Mouse (Mus musculus): ENCODE data around the gene Hspb8.
A peak's percentile ranks its signal among the peaks of the same experiment; 100 is the strongest.
"Not testable (repeated sequence)": the region's sequence is repeated elsewhere in the genome, so short reads cannot be mapped to it uniquely, and the experiment has no call there.

Gene Hspb8

DNA sequence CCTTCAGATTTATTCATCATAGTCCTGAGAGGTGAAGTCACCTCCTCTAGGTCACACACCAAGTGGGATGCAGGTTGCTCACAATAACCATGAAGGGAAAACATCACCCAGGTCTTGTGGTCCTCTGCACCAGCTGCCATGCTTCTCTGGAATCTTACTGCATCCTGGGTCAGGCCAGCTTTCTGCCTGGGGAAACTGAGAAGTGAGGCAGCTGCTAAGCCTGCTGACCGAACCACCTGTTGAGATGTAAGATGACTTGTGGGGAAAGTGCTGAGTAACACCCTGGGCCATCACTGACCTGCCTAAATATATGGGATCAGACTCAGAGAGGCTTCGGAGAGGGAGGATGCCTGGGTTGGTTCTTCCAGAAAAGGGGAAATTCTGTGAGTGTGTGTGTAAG is 4.0 kb upstream of the Hspb8 start:
- DNase-seq = no peak

DNA sequence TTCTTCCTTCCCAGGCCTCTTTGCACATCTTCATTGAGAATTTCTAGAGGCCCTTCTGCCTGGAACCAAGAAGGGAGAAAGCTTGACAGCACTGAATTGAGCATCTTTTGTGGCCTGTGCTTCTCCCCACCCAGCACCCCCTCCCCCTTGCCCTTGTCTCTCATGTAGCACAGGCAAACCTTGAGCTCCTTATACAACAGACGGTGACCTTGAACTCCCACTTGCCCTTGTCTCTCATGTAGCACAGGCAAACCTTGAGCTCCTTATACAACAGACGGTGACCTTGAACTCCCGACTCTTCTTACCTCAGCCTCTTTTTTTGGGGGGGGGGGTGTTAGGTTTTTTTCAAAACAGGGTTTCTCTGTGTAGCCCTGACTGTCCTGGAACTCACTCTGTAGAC is 3.0 kb upstream of the Hspb8 start:
- not testable (repeated sequence) for DNase-seq

DNA sequence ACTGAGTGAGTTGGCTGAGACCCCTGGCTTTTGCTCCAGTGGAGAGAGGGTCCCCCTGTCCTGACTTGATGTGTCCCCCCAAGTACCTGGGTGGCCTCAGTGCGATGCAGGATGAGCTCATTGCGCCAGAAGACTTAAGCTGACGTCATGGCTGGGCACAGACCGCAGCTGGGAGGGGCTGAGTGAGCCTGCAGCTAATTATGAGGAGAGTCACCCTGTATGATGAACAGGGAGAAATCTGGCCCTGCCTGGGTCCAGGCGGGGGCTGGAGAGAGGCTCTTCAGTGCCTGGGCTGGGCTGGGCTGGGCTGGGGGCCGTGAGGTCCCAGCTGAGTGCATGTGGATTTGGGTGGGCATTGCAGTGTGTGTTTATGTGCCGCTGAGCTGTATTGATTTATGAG is 2.6 kb upstream of the Hspb8 start:
- DNase-seq = no peak

DNA sequence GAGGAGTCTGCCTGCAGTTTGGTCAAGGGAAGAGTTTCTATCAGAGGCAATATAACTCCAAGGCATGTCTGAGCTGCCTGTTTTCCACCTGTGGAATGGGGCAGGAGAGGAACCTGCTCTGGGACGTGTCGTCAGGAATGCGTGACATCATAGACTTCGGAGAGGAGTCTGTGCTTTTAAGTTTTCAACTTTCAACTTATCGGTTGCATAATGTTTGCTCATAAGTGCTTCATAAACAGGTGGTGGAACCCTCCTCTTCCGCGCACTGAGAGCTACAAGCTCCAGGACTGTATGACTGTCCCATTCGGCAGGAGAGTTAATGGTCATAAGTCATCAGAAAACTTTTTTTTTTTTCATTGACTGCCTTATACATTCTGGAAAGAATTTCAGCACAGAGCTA is 1.1 kb upstream of the Hspb8 start:
- no peak for DNase-seq

DNA sequence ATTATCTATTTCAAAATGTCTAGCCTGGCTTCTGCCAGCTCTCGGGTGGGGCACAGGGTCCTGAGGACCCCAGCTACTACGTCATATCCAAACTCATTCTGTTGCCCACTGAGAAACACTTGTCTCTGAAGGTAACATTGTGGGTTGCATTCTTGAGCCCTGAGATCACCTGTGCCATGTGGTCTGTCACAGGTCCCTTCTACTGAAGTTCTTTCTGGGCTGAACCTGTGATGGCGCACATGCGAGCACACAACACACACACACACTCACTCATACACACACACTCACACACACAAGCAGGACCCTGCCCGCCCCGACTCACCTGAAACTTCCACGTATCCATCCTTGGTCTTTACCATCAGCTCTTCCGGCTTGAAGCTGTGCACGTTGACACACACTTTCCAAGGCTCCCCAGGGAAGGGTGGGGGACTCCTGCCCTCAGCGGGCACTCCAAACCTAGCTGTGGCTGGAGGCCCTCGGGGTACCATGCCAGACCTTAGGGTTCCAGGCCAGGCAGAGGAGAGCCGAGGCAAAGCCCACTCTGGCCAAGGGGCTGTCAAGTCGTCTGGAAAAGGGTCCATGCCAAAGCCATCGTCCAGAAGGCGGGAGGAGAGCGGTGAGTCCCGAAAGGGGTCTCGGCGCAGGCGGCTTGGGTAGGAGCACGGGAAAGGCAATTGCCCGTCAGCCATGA is 728 bp downstream of the Hspb8 start:
- no peak for DNase-seq

DNA sequence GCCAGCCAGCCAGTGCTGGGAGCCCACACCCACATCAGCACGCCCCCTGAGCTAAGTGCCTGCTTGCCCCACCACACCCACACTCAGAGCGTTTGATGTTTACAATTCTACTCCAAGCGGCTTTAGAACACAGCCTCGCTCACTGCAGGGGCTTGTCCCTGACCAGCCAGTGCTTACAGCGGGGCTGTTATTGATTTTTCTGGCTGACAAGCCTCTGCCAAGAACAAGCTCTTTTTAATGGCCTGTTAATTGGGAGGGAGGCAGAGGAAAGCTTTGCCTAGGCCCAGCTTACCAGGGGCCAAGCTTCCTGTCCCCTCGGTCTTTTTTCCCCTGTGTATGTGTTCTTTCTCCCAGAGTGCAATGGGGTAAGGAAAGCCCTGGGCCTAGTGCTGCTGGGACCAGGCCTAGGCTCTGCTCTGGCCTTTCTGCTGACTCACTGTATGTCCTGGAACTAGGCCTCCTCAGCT is 1.9 kb downstream of the Hspb8 start:
- DNase-seq = no peak

DNA sequence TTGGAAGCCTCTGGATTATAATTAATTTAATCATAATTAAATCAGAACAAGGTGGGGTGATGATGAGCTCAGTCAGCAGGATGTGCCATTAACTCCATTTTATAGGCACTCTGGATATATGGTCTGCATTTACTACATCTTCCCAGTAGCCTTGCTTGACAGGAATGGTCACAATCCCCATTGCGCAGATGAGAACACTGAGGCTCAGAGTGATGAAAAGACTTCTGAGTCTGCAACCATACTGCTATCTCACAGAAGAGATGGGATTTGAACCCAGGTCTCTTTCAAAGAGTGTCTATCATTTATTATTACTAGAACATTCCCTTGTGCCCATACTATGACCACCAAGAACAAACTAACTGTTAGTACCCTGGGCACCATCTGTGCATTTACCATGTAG is 2.5 kb downstream of the Hspb8 start:
- DNase-seq = no peak

DNA sequence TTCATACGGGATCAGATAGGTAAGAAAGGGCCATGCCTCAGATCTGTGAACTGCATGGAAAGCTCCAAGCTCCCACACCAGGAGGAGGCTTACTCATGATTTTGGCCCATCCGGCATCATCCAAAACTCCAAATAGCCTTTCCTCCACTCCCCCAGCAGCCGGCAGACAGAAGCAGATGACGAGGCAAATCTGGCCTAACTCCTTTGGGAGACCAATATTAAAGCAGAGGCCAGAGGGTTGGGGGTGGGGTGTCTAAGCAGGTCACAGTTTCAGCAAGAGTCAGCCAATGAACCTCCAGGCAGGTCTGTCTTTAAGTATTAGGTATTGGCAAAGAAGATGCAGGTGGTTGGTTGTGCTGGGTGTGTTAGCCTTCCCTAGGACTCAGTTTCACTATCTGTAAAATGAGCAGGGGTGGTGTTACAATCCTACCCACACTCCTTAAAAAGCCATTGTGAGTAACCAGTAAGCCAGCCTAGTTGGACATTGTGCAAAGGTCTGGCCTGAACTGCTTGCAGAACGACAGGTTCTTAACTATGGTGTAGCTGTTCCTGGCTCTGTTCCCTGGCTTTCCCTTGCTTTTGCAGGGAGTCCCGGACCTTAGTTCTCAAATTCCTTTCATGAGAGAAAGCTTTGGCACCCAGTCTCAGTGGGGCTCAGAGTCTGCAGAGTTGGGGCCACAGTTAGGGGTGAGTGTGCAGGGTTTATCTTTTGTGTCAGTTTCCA is 3.2 kb downstream of the Hspb8 start:
- DNase-seq = no peak

DNA sequence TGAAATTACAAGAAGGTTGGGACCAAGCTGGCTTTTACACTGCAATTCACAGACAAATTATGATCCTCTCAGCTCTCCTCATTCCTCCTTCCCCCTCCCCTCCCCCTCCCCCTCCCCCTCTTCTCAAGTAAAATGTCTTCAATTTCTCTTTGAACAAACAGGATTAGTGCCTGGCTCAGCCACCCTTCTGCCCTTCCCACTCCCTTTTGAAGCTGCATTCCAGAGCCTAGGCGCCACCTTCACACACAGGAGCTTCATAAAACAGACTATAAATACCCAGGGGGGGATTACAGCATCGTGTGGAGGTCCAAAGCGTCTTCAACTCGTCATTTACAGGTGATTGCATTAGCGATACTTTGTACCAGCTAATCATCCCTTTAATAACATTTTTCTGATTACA is 6.5 kb downstream of the Hspb8 start:
- no peak for DNase-seq

DNA sequence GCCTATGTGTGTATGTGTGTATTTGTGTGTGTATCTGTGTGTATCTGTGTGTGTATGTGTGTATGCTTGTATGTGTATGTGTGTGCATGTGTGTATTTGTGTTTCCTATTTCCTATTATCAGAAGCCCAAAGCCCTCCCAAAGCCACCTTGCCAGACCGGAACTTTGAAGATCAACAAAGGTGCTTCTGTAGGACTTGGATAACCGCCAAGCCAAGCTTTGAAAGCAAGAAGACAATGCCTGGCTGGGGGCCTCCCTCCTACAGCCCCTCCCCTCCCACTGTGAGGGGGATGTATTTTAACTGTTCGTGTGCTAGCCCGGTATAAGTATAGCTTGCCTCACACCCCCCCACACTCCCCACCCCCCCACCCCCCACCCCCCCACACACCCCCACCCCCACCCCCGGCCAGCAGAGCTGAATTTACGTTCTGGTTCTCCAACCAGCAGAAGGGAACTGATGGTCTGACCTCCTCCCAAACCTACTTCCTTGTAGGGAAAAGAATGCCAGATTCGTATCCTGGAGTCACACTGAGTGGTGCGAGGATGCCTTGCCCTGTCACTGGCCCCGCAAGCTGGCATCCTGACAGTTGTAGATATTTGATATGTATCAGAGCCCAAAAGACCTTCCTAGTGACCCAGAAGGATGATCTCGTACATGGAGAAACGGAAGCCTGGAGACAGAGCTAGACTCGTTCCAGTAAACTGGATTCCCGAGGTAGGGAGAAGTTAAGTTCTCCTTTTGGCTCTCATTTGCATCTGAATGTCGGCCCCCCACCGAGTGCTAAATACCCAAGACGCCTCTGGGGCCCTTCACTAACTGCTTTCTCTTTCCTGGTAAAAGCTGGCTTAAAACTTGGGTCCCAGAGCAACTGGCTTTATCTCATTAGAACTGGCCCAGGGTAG is 12.7 kb downstream of the Hspb8 start:
- DNase-seq = no peak

DNA sequence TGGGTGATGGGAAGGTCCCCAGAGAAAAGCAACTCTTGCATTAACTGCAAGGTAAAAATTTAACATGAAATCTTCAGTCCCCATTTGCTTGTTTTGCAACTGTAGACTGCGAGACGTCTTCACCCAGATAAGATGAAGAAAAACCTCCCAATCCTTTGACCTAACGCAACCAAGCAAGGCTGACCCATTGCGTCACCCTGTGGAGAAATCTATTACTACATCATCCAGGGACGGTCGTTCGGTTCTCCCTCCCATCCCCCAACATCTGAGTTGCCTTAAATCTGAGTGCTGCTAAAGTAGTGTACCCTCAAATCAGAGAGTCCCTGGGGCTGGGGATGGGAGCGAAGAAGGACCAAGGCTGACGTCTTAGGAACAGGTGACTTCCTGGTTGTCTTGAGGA is 13.7 kb downstream of the Hspb8 start:
- DNase-seq = no peak

DNA sequence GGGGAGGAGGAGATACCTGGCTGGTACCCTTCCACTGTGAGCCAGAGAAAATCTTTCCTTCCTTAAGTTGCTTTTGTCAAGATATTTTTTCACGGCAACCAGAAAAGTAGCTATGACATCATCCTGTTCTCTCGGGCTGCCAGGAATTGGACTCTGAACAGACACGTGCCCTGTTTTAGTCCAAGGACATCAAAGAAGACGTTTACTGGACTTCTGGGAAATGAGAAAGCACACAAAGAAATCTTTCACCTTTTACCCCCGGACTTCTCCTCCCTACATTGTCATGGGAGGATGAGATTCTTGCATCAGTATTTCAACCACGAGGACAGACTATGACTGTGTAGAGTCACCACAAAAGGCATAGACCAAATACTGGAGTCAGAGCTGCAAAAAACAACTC is 14.7 kb downstream of the Hspb8 start:
- no peak for DNase-seq

DNA sequence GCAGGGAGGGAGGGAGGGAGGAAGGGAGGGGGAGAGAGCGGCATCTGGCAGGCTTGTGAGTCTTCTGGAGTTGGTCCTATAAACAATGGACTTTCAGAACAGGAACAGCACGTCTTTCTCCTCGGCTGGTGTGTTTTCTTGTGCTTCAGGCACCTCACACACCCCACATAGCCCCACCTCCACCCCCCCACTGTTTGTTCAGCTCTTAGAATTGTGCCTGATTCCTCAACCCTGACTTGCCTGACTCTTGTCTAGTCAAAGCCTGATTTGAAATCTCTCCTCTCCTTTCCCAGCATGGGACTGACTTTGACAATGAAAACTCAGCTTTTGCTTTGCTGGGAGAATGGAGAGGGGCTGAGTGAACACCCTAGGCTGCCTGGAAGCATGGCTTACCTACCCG is 15.3 kb downstream of the Hspb8 start:
- DNase-seq = no peak

DNA sequence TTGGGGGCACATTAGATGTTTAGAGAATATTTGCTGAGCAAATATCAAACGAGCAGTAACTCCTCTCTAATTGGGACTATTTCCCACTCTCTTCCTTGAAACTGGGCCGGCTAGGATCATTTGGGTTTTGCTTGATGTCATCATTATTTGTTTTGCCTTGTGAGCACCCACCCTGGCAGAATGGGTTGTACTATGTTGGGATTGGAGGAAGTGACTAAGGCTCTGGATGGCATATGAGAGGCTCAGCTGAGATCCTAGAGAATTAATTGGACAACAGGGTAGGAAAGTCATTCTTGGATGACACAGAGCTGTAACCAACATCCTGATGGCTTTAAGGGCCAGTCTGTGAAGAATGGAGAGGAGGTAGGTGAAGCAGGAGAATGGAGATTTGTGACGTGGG is 16.2 kb downstream of the Hspb8 start:
- DNase-seq = no peak

DNA sequence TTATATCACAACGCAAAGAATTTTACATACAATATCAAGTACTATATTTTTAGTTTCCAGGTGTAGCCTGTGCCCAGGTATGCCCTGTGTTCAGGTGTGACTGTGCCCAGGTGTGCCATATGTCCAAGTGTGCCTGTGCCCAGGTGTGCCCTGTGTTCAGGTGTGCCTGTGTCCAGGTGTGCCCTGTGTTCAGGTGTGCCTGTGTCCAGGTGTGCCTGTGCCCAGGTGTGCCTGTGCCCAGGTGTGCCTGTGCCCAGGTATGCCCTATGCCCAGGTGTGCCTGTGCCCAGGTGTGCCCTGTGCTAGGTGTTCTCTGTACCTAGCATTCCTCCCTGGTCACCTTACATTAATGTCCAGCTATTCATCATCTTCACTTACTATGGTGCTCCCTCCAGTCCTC is 16.7 kb downstream of the Hspb8 start:
- DNase-seq = no peak

DNA sequence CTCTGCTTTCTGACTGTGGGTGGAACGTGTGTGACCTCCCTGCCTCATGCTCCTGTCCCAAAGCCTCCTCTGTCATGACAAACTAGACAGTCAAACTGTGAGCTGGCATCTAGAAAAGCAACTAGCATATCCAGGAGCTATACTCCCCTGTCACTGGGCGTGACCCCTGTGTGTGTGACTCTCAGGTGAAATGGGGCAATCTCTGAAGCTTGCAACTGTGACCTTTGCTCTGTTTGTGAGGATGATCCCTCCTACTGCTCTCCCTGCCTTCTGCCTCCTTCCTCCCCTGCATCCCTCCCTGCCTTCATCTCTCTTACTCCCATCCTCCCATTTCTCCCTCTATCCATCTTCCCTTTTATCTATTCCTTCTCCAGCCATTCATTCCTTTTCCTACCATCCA is 18.6 kb downstream of the Hspb8 start:
- no peak for DNase-seq

DNA sequence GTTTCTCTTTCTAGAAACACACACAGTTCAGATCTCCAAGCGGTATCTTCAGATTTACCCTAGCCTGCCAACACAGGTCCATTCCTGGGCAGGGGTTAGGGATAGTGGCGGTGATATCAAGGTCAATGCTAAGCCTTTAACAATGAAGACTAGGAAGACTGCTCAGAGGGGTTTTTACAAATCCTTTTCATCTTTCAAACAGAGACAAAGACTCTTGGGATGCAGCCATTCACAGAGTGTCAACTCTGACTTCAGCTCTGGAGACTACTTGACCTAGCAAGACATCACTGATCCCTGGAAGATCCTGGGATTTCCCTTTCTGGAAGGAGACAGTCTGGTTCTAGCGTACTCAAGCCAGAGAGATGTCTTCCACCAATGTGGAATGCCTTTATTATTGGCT is 21.9 kb downstream of the Hspb8 start:
- DNase-seq = no peak

DNA sequence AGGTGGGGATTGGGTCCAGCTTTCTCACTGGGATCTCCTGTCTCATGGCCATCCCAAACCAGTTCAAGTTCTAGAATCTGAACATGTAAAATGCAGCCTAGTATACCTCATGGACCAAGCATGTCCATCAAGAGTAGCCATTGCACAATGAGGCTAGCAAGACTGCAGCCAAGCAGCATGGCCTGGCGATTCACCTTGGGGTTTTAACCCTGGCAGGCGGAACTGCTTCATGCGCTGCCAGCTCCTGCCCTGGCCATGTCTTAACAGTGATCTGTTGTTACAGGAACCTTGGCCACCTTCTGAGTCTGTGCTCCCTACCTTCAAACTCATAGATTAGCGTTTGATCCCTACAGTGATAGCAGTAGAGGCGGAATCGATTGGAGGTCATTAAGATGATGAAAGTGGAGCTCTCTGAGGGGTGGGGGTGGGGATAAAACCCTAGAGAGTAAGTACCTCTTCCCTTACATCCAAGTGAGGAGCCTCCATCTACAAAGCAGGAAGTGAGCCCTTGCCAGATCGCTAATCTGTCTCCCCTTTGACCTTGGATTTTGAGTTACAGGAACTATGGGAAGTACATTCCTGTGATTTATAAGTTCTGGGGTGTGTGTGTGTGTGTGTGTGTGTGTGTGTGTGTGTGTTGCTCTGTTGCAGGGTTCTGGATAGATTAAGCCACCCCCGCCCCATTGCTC is 22.5 kb downstream of the Hspb8 start:
- DNase-seq = no peak

DNA sequence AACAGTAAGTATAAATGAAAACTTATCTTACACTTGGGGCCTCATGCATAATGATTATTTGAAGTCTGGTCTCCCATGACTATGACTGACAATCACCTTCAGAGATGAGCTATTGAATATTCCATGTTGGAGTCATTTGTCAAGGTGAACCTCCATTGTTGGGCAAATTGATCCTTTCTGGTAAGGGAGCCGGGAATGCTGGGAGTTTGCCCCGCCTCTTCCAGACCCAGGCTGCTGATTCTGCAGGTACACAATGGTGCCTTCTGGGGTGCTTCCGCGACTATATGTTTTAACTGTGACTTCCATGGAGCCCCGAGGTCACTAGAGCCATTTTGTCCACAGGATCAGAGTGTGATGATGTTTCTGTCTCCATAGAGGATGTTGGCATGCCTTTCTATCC is 26.6 kb downstream of the Hspb8 start:
- DNase-seq = no peak

DNA sequence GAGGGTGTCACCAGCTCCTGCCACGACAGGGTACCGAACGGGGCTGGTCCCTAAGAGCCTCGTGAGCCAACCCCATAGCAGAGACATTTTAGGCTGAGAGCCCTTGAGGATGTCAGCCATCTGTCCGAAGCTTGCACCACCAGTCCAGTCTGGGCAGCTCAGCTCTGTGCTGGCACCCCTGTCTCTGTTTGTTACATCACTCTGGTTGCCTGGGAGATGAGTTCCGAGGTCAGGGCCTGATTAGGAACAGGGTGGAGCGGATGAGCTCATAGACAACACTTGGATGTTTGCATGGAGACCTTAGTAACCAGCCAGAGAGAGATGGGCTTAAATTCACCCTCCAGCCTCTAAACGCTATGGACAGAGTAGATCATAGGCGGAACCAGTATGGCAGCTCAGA is 30.1 kb downstream of the Hspb8 start:
- no peak for DNase-seq

DNA sequence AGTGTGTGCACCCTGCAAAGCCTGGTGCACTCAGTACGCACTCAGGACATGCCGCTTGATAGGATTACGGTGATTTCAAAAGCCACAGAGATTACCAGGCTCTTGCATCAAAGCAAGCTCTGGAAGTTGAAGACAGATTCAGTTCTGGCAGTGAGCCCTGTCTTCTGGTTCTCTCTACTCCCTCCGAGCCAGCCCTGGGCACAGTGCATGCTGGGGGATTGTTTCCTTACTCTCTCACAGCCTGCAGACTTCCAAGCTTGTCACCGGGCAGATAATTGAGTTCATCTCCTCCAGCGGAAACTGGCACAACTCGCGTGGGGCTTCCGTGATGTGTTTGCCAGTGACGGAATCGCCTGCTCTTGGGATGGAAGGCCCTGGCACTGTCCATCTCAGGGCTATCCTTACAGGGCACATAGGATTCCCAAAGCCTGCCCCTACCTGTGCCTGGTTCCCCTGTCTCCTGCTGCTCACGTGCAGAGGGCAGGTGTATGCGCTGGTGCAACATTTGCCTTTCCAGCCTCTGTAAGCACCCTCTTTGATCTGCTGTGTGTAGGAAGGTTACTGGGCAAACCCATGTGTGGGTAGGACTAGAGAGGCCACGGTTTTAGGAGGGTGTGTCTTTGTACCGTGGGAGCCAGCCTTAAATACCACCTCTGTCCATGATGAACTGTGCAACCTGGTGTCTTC is 32.7 kb downstream of the Hspb8 start:
- DNase-seq = peak; percentile 42

DNA sequence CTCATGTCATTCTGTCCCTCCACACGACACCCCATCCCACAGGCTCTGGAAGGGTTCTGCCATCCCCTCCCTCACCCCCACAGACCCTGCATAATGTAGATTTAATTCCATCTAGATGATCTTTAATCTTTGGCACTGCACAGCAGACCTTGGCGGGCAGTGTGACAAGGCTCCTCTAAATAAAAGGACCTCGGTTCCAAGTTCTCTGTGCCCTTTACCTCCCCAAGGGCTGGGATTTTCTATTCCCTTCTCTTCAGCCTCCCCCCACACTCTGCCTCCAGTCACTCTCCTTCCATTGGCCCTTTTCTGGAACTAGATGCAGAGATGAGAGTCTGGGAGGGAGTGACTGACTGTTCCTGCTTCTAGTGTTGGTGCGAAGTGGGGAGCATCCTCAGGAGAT is 33.3 kb downstream of the Hspb8 start:
- no peak for DNase-seq

Data from layer of hippocampus, adult 9-11 months (tissue).